Mouse (Mus musculus) liver, embryonic 14.5 days (tissue): ENCODE measurements around the gene Zfp365. TPM values are rescaled to one million over a fixed set of nuclear protein-coding genes. Genes with fewer than 3 reads are reported as not detected.

Experiments used
- ATAC-seq: fragments of 200-750 bp; cut with Nextera tagmentation; 2 replicates; pipeline ENCODE4 v1.8.0; 2017; ENCODE audit warnings: moderate number of reproducible peaks, mild to moderate bottlenecking, moderate library complexity; ENCODE audit not compliant: insufficient read depth
- DNase-seq, 3 experiments: peaks; one replicate each; pipeline ENCODE4 v3.0.0-alpha.2; 2012 to 2013; ENCODE audit warnings: low read depth in 3 of 3, low spot score in 3 of 3
- H3K27ac ChIP-seq: fragments of 300-500 bp; sonication (generic); 2 replicates; pipeline ENCODE4 v1.5.1; 2014; ENCODE audit warnings: moderate library complexity, mild to moderate bottlenecking, control low read depth, inconsistent platforms
- H3K27me3 ChIP-seq: fragments of 300-500 bp; sonication (generic); 2 replicates; pipeline ENCODE4 v1.6.1; 2014; ENCODE audit warnings: mild to moderate bottlenecking, low read length, moderate library complexity; ENCODE audit not compliant: control insufficient read depth, insufficient read depth
- H3K36me3 ChIP-seq: fragments of 300-500 bp; sonication (generic); replicated peaks from 2 replicates; pipeline ENCODE4 v1.6.1; 2014; ENCODE audit warnings: low read depth; ENCODE audit not compliant: control insufficient read depth, insufficient read depth
- H3K4me1 ChIP-seq, 2 experiments: fragments of 200-500 bp in 1 of 2; fragments of 300-500 bp in 1 of 2; sonication (generic) in 1 of 2; replicated peaks; 2 replicates each; pipeline ENCODE4 v1.6.1; 2012 to 2014; ENCODE audit warnings: antibody characterized with exemption in 1 of 2, inconsistent platforms in 1 of 2, low read length in 1 of 2; ENCODE audit not compliant: control insufficient read depth in 2 of 2, insufficient read depth in 2 of 2
- H3K4me2 ChIP-seq: fragments of 300-500 bp; sonication (generic); 2 replicates; pipeline ENCODE4 v1.6.1; 2014; ENCODE audit warnings: low read depth, mild to moderate bottlenecking, control low read depth, moderate library complexity
- H3K4me3 ChIP-seq, 2 experiments: fragments of 200-500 bp in 1 of 2; fragments of 300-500 bp in 1 of 2; sonication (generic) in 1 of 2; 2 replicates each; pipeline ENCODE4 v1.5.1; 2012 to 2014; ENCODE audit warnings: low read depth in 2 of 2, low read length in 2 of 2, mild to moderate bottlenecking in 2 of 2, control low read depth in 1 of 2, inconsistent platforms in 1 of 2, moderate library complexity in 1 of 2; ENCODE audit not compliant: insufficient read depth in 1 of 2
- H3K9ac ChIP-seq: fragments of 300-500 bp; sonication (generic); replicated peaks from 2 replicates; pipeline ENCODE4 v1.6.1; 2014; ENCODE audit warnings: mild to moderate bottlenecking, control low read depth, moderate library complexity
- H3K9me3 ChIP-seq: fragments of 300-500 bp; sonication (generic); 2 replicates; pipeline ENCODE4 v1.6.1; 2016; ENCODE audit warnings: low read length, mixed read lengths; ENCODE audit not compliant: control insufficient read depth
- CTCF ChIP-seq: IDR thresholded peaks from 2 replicates; pipeline ENCODE4 v1.5.1; 2016; ENCODE audit warnings: antibody characterized with exemption, low read depth, control low read depth
- EP300 ChIP-seq: IDR thresholded peaks from 2 replicates; pipeline ENCODE4 v1.6.1; 2016; ENCODE audit warnings: antibody characterized with exemption, low read depth
- WGBS: fragments of 180-500 bp; shearing (Covaris S2); extraction: QIAGEN DNeasy Blood & Tissue Kit; methylation state at CpG from one replicate; pipeline ENCODE4 v1.1.7; 2014; ENCODE audit not compliant: insufficient replicate concordance; 5-methylcytosine and 5-hydroxymethylcytosine counted together
- polyA plus RNA-seq, 2 experiments: library from polyadenylated mRNA; depleted of rRNA in 1 of 2; stranded (reverse) in 1 of 2; unstranded in 1 of 2; fragments of >200 nt; fragmentation: Nextera tagmentation in 1 of 2; extraction: Ambion mirVana in 1 of 2; gene quantifications; 2 replicates each; pipeline versions ENCODE4 v1.2.1 to v1.2.3; 2012 to 2014

Gene Zfp365
- polyA plus RNA-seq, 2 experiments, result 0.01 to 0.03 TPM

- Histone ChIP-seq H3K27me3 (no peaks in the 10 kb centered on the region), H3K27ac (no peak overlapping the region), H3K9me3 (no peaks in the 10 kb centered on the region), H3K4me1 (no peaks in the 10 kb centered on the region), H3K36me3 (no peaks in the 10 kb centered on the region), H3K4me2 (no peak overlapping the region), H3K4me3 (no peak overlapping the region), H3K9ac (no peak overlapping the region)
- 41% methylated on average over 4 of the region's 4 CpGs for WGBS
- DNase-seq (no peak), ATAC-seq (no peak)
- TF ChIP-seq EP300 (no peak), CTCF (no peak)
Observed at GRCm38 (mm10) chr10:67906063-67906462, 6.4 kb downstream of the Zfp365 start.

- Histone ChIP-seq H3K27me3 (no peaks in the 10 kb centered on the region), H3K4me1 (no peaks in the 10 kb centered on the region), H3K9me3 (no peaks in the 10 kb centered on the region), H3K27ac (no peak overlapping the region), H3K4me3 (no peak overlapping the region), H3K4me2 (no peak overlapping the region), H3K9ac (no peak overlapping the region), H3K36me3 (no peaks in the 10 kb centered on the region)
- no peak for TF ChIP-seq EP300
- TF ChIP-seq CTCF, result no peak
- WGBS, result 63% methylated on average over 7 of the region's 7 CpGs
- no peak for DNase-seq
- ATAC-seq, result no peak
Observed at GRCm38 (mm10) chr10:67903387-67903786, 9.1 kb downstream of the Zfp365 start.

- H3K36me3 ChIP-seq, result no peaks in the 10 kb centered on the region
- H3K9me3 ChIP-seq, result no peaks in the 10 kb centered on the region
- WGBS, result 39% methylated on average over 5 of the region's 5 CpGs
- no peak overlapping the region for H3K4me2 ChIP-seq
- no peak overlapping the region for H3K27ac ChIP-seq
- no peak overlapping the region for H3K9ac ChIP-seq
- no peaks in the 10 kb centered on the region for H3K27me3 ChIP-seq
- ATAC-seq, result no peak
- H3K4me3 ChIP-seq, result no peak overlapping the region
- TF ChIP-seq CTCF (no peak), EP300 (no peak)
- no peak for DNase-seq
- no peaks in the 10 kb centered on the region for H3K4me1 ChIP-seq
Observed at GRCm38 (mm10) chr10:67901179-67901578, 11.3 kb downstream of the Zfp365 start.

- Histone ChIP-seq H3K4me2 (no peak overlapping the region), H3K27ac (no peak overlapping the region), H3K36me3 (no peaks in the 10 kb centered on the region), H3K9me3 (no peaks in the 10 kb centered on the region), H3K4me1 (no peaks in the 10 kb centered on the region), H3K4me3 (no peak overlapping the region), H3K27me3 (no peaks in the 10 kb centered on the region), H3K9ac (no peak overlapping the region)
- ATAC-seq (no peak), DNase-seq (no peak)
- TF ChIP-seq EP300 (no peak), CTCF (no peak)
- WGBS, result 53% methylated on average over 4 of the region's 4 CpGs
Observed at GRCm38 (mm10) chr10:67898949-67899675, 13.3 kb downstream of the Zfp365 start.

GRCm38 (mm10) chr10:67898355-67898935 is 14.0 kb downstream of the Zfp365 start:
- ATAC-seq, result no peak

More at GRCm38 (mm10) chr10:67898355-67898935, 14.0 kb downstream of the Zfp365 start:
- no peak overlapping the region for H3K9ac ChIP-seq
- H3K4me1 ChIP-seq, result no peaks in the 10 kb centered on the region
- H3K4me3 ChIP-seq, result no peak overlapping the region
- WGBS, result 66% methylated on average over 9 of the region's 9 CpGs
- no peaks in the 10 kb centered on the region for H3K9me3 ChIP-seq
- no peaks in the 10 kb centered on the region for H3K27me3 ChIP-seq
- TF ChIP-seq CTCF (no peak), EP300 (no peak)
- H3K36me3 ChIP-seq, result no peaks in the 10 kb centered on the region
- H3K4me2 ChIP-seq, result no peak overlapping the region
- no peak overlapping the region for H3K27ac ChIP-seq
- no peak for DNase-seq
